Mouse (Mus musculus) limb, embryonic 15.5 days (tissue): Measurements from ENCODE around the gene Gja5. TPM values are rescaled to one million over a fixed set of nuclear protein-coding genes. Genes with fewer than 3 reads are reported as not detected.

Experiments used
- ATAC-seq: fragments of 200-750 bp; cut with Nextera tagmentation; 2 replicates; pipeline ENCODE4 v1.8.0; 2017; ENCODE audit warnings: low read depth, moderate TSS enrichment; ENCODE audit not compliant: insufficient number of reproducible peaks, low FRiP score, low TSS enrichment
- H3K27ac ChIP-seq: fragments of 300-500 bp; sonication (generic); 2 replicates; pipeline ENCODE4 v1.5.1; 2015; ENCODE audit warnings: moderate library complexity, mild to moderate bottlenecking, inconsistent platforms
- H3K27me3 ChIP-seq: fragments of 300-500 bp; sonication (generic); 2 replicates; pipeline ENCODE4 v1.6.1; 2015; ENCODE audit warnings: inconsistent platforms
- H3K36me3 ChIP-seq: fragments of 300-500 bp; sonication (generic); 2 replicates; pipeline ENCODE4 v1.6.1; 2015; ENCODE audit warnings: inconsistent platforms
- H3K4me1 ChIP-seq: fragments of 300-500 bp; sonication (generic); 2 replicates; pipeline ENCODE4 v1.6.1; 2015; ENCODE audit warnings: inconsistent platforms
- H3K4me2 ChIP-seq: fragments of 300-500 bp; sonication (generic); 2 replicates; pipeline ENCODE4 v1.6.1; 2015; ENCODE audit warnings: mild to moderate bottlenecking, inconsistent platforms
- H3K4me3 ChIP-seq: fragments of 300-500 bp; sonication (generic); 2 replicates; pipeline ENCODE4 v1.5.1; 2015; ENCODE audit warnings: mild to moderate bottlenecking, inconsistent platforms
- H3K9ac ChIP-seq: fragments of 300-500 bp; sonication (generic); 2 replicates; pipeline ENCODE4 v1.6.1; 2015; ENCODE audit warnings: inconsistent platforms
- H3K9me3 ChIP-seq: fragments of 300-500 bp; sonication (generic); 2 replicates; pipeline ENCODE4 v1.6.1; 2016; ENCODE audit warnings: inconsistent platforms
- WGBS: fragments of 180-500 bp; shearing (Covaris S2); methylation state at CpG from one replicate; pipeline ENCODE4 v1.1.7; 2015; 5-methylcytosine and 5-hydroxymethylcytosine counted together
- polyA plus RNA-seq: library from polyadenylated mRNA; unstranded; fragments of >200 nt; fragmentation: Nextera tagmentation; extraction: Ambion mirVana; gene quantifications from 2 replicates; pipeline ENCODE4 v1.2.1, GENCODE M21; 2015

Gene Gja5
- polyA plus RNA-seq, 1 experiment from 2014 or later = 26.0 TPM

GRCm38 (mm10) chr3:96937606-96938005 is 33.1 kb downstream of the Gja5 start:
- Histone ChIP-seq H3K9me3 (no peaks in the 10 kb centered on the region), H3K9ac (no peak overlapping the region), H3K27me3 (peaks cover 21% of the 10 kb centered on the region), H3K27ac (no peak overlapping the region), H3K36me3 (no peaks in the 10 kb centered on the region), H3K4me3 (no peak overlapping the region), H3K4me2 (no peak overlapping the region), H3K4me1 (peaks cover 6% of the 10 kb centered on the region; the same call in 1 of the 2 replicates)
- no peak for ATAC-seq
- 10% methylated on average over 5 of the region's 5 CpGs for WGBS

GRCm38 (mm10) chr3:96938738-96939137 is 34.2 kb downstream of the Gja5 start:
- H3K9me3 ChIP-seq = no peaks in the 10 kb centered on the region
- H3K4me1 ChIP-seq = peaks cover 3% of the 10 kb centered on the region; the same call in 1 of the 2 replicates
- peak overlapping the region; percentile 17; the same call in 1 of the 2 replicates for H3K4me2 ChIP-seq
- no peak overlapping the region for H3K9ac ChIP-seq
- ATAC-seq = peak; percentile 30; the same call in 1 of the 2 replicates
- no peaks in the 10 kb centered on the region for H3K36me3 ChIP-seq
- peaks cover 21% of the 10 kb centered on the region for H3K27me3 ChIP-seq
- WGBS = 10% methylated on average over 11 of the region's 11 CpGs
- peak overlapping the region; percentile 25 for H3K4me3 ChIP-seq
- no peak overlapping the region for H3K27ac ChIP-seq

- no peaks in the 10 kb centered on the region for H3K36me3 ChIP-seq
- WGBS = 85% methylated on average over 2 of the region's 2 CpGs
Observed at GRCm38 (mm10) chr3:96942706-96943105, 38.2 kb downstream of the Gja5 start.

GRCm38 (mm10) chr3:96953489-96954233 is 49.2 kb downstream of the Gja5 start:
- Histone ChIP-seq H3K27ac (no peak overlapping the region), H3K27me3 (no peaks in the 10 kb centered on the region), H3K4me3 (no peak overlapping the region), H3K4me2 (0 out of 2 replicates have a peak overlapping the region, but pooled peaks have one; percentile 22), H3K9me3 (no peaks in the 10 kb centered on the region), H3K9ac (no peak overlapping the region), H3K4me1 (peaks cover 7% of the 10 kb centered on the region; the same call in 1 of the 2 replicates), H3K36me3 (no peaks in the 10 kb centered on the region)
- 31% methylated on average over 14 of the region's 14 CpGs for WGBS
- ATAC-seq = no peak

More at GRCm38 (mm10) chr3:96942706-96943105, 38.2 kb downstream of the Gja5 start:
- H3K4me3 ChIP-seq = no peak overlapping the region
- no peak for ATAC-seq
- H3K4me1 ChIP-seq = peaks cover under 1% of the 10 kb centered on the region; the same call in 1 of the 2 replicates
- no peak overlapping the region for H3K9ac ChIP-seq
- H3K27ac ChIP-seq = no peak overlapping the region
- peaks cover 4% of the 10 kb centered on the region; the same call in 1 of the 2 replicates for H3K27me3 ChIP-seq
- H3K9me3 ChIP-seq = no peaks in the 10 kb centered on the region
- H3K4me2 ChIP-seq = no peak overlapping the region

- H3K27me3 ChIP-seq = no peaks in the 10 kb centered on the region
- no peaks in the 10 kb centered on the region for H3K9me3 ChIP-seq
- no peaks in the 10 kb centered on the region for H3K36me3 ChIP-seq
- no peak overlapping the region for H3K27ac ChIP-seq
- WGBS = 21% methylated on average over 8 of the region's 8 CpGs
- no peak for ATAC-seq
- H3K4me1 ChIP-seq = 0 out of 2 replicates have a peak, but pooled peaks cover 3% of the 10 kb centered on the region
- H3K9ac ChIP-seq = no peak overlapping the region
- H3K4me3 ChIP-seq = no peak overlapping the region
- no peak overlapping the region; the same call in 1 of the 2 replicates for H3K4me2 ChIP-seq
Observed at GRCm38 (mm10) chr3:96960597-96960996, 56.1 kb downstream of the Gja5 start.

GRCm38 (mm10) chr3:96963088-96964034 is 58.9 kb downstream of the Gja5 start:
- Histone ChIP-seq H3K9me3 (no peaks in the 10 kb centered on the region), H3K27ac (no peak overlapping the region), H3K27me3 (no peaks in the 10 kb centered on the region), H3K4me3 (no peak overlapping the region), H3K9ac (no peak overlapping the region), H3K4me1 (0 out of 2 replicates have a peak, but pooled peaks cover 3% of the 10 kb centered on the region), H3K4me2 (no peak overlapping the region), H3K36me3 (no peaks in the 10 kb centered on the region)
- ATAC-seq = no peak
- WGBS = 61% methylated on average over 12 of the region's 12 CpGs

- H3K27ac ChIP-seq = no peak overlapping the region
- no peaks in the 10 kb centered on the region for H3K36me3 ChIP-seq
- ATAC-seq = no peak
- no peaks in the 10 kb centered on the region for H3K9me3 ChIP-seq
- no peaks in the 10 kb centered on the region for H3K27me3 ChIP-seq
- H3K4me1 ChIP-seq = no peaks in the 10 kb centered on the region
- H3K9ac ChIP-seq = no peak overlapping the region
- 47% methylated on average over 7 of the region's 7 CpGs for WGBS
- H3K4me2 ChIP-seq = no peak overlapping the region
- no peak overlapping the region for H3K4me3 ChIP-seq
Observed at GRCm38 (mm10) chr3:96970986-96971385, 66.5 kb downstream of the Gja5 start.

GRCm38 (mm10) chr3:96974467-96974866 is 70.0 kb downstream of the Gja5 start:
- 83% methylated on average over 7 of the region's 7 CpGs for WGBS
- no peak for ATAC-seq

GRCm38 (mm10) chr3:96975628-96976027 is 71.1 kb downstream of the Gja5 start:
- H3K9me3 ChIP-seq = no peaks in the 10 kb centered on the region
- H3K4me2 ChIP-seq = no peak overlapping the region
- H3K4me1 ChIP-seq = no peaks in the 10 kb centered on the region
- no peak overlapping the region for H3K4me3 ChIP-seq
- H3K36me3 ChIP-seq = no peaks in the 10 kb centered on the region
- H3K27me3 ChIP-seq = no peaks in the 10 kb centered on the region
- no peak for ATAC-seq
- 82% methylated on average over 10 of the region's 10 CpGs for WGBS
- H3K27ac ChIP-seq = no peak overlapping the region
- H3K9ac ChIP-seq = no peak overlapping the region

More at GRCm38 (mm10) chr3:96974467-96974866, 70.0 kb downstream of the Gja5 start:
- Histone ChIP-seq H3K9me3 (no peaks in the 10 kb centered on the region), H3K27me3 (no peaks in the 10 kb centered on the region), H3K9ac (no peak overlapping the region), H3K27ac (no peak overlapping the region), H3K4me3 (no peak overlapping the region), H3K36me3 (no peaks in the 10 kb centered on the region), H3K4me1 (no peaks in the 10 kb centered on the region), H3K4me2 (no peak overlapping the region)

- 81% methylated on average over 2 of the region's 2 CpGs for WGBS
- Histone ChIP-seq H3K4me3 (no peak overlapping the region), H3K27me3 (no peaks in the 10 kb centered on the region), H3K27ac (no peak overlapping the region), H3K4me2 (no peak overlapping the region), H3K9me3 (no peaks in the 10 kb centered on the region), H3K36me3 (no peaks in the 10 kb centered on the region), H3K4me1 (no peaks in the 10 kb centered on the region), H3K9ac (no peak overlapping the region)
- ATAC-seq = no peak
Observed at GRCm38 (mm10) chr3:96977507-96977906, 73.0 kb downstream of the Gja5 start.

GRCm38 (mm10) chr3:96978469-96978868 is 74.0 kb downstream of the Gja5 start:
- no peak overlapping the region for H3K9ac ChIP-seq
- no peaks in the 10 kb centered on the region for H3K36me3 ChIP-seq
- H3K4me1 ChIP-seq = no peaks in the 10 kb centered on the region
- H3K9me3 ChIP-seq = no peaks in the 10 kb centered on the region
- H3K27me3 ChIP-seq = no peaks in the 10 kb centered on the region
- no peak overlapping the region for H3K4me3 ChIP-seq
- 47% methylated on average over 6 of the region's 6 CpGs for WGBS
- no peak overlapping the region for H3K27ac ChIP-seq
- no peak overlapping the region for H3K4me2 ChIP-seq
- ATAC-seq = no peak
